Mouse (Mus musculus) E14TG2a.4 (cell line): ENCODE measurements around the gene Epb41l3.

Experiments
- CTCF ChIP-seq: conservative IDR thresholded peaks from 2 replicates; pipeline ENCODE4 v1.5.1; 2014; ENCODE audit warnings: low read length
- NANOG ChIP-seq: IDR thresholded peaks from 2 replicates; pipeline ENCODE4 v1.6.1; 2014; ENCODE audit warnings: borderline replicate concordance, low read length, mixed read lengths
- POU5F1 ChIP-seq: IDR thresholded peaks from 2 replicates; pipeline ENCODE4 v1.6.1; 2014; ENCODE audit warnings: low read length, borderline replicate concordance

GRCm38 (mm10) chr17:69143017-69143416, 67.5 kb downstream of the Epb41l3 start:
- no peak for TF ChIP-seq CTCF
- TF ChIP-seq POU5F1: no peak
- no peak for TF ChIP-seq NANOG
